Mouse (Mus musculus) cerebellum, adult 18-20 months (tissue): Measurements from ENCODE around the gene Hebp1.

Experiments used
- DNase-seq, 2 experiments: peaks; one replicate each; pipeline ENCODE4 v3.0.0; 2021

The Hebp1 gene

GRCm38 (mm10) chr6:135197921-135198532 is at the start of gene Hebp1, which contains the start of gene Fam234b:
Gene Hebp1 (minus strand): TSS chr6:135198022.
Gene Fam234b (plus strand): TSS chr6:135197977.
- DNase-seq, result peak; percentile 90 to 91

DNA sequence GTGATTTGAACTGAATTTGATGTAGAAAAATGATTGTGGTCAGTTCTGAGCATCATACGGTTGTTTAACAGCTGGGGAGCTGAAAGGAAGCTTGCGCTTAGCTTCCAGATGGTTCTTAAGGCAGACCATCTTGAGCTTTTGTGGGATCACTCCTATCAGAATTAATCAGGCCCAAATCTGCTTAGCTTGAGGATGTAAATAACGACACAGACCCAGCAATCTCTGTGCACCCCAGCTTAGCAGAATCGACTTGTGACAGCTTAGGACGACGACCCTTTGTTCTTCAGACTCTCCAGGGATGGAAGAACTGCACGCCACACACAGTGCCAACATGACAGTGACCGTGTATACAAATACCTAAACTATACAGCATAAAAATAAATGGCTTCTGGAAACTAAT is 47.8 kb upstream of the Hebp1 start:
- DNase-seq, result no peak

- DNase-seq, result no peak
Measured at GRCm38 (mm10) chr6:135240361-135240760, 42.5 kb upstream of the Hebp1 start.

- DNase-seq, result no peak
Measured at GRCm38 (mm10) chr6:135238211-135238610, 40.4 kb upstream of the Hebp1 start.

DNA sequence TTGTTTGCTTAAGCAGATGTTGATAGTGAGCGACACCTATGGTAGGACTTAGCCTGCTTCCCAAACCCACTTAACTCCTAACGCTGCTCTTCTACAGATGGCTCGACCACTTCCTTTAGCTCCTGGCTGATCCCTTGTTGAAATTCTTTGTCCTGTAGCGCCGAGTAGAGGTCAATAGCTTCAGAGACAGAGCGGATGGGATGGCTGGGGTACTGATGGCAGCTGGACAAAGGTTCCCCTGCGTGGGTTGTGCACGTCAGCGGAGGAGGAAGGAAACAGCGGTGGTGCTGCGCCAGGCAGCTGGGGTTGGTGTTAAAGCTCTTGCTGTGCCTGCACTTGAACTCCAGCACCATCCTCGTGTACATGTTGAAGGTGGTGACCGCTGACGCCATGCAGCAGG is 39.5 kb upstream of the Hebp1 start:
- no peak for DNase-seq

GRCm38 (mm10) chr6:135236576-135236975 is 38.8 kb upstream of the Hebp1 start:
- no peak for DNase-seq

DNA sequence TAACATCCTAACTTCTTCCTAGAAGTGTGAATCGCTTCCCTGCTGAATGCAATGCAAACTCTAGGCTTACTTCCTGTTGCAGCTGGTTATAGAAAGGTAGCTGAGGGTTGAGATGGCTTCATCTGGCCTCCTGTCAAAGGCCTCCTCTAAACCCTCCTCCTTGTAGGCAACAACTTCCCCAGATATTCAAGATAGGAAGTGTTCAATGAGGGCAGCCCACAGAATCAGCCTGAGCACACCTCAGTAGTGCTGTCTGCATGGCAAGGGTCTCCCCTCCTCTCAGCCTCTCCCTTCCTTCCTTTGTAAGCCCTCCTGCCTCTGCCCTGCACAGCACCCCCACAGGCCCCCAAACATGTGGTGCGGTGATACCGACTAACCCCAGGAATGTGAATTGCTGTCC is 37.9 kb upstream of the Hebp1 start:
- no peak for DNase-seq

- no peak for DNase-seq
Measured at GRCm38 (mm10) chr6:135232443-135233182, 34.8 kb upstream of the Hebp1 start.

DNA sequence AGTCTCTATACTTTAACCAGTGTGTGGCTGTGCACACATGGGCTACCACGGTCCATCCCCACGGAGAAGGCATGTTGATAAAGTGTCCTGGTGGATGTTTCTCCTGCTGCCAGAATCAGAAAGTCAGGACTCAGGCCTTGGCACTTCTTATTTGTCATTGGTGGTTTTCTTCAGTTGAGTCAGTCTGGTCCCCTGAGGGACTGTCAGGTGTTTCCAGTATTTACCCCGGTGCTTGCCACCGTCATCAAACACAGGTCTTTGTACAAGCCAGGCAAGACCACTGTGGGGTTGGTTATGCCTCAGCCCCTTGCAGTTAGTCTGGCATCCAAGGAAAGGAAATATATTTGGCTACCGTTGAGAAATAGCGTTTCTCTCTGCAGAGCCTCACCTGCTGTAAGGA is 32.8 kb upstream of the Hebp1 start:
- DNase-seq, result no peak

DNA sequence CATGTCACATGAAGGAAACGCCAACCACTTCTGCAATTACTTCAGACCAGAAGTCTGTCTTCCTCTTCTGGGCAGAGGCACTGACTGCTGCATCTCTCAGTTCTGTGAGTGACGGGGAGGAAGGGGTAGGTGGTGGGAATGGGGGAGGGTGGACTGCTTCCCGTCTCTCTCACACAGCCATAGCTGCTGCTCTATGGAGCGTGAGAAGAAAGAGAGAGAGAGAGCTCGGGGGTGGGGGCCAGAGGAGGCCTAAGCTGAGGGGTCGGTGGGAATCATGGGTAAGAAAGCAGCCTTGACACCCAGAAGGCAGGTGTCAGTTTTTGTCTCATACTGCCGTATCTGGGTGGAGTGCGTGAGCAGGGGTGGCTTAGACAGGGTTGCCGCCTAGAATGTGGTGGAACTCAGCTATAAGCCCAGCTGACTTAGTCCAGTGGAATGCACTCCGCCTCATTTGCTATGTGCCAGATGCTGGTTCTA is 30.7 kb upstream of the Hebp1 start:
- DNase-seq, result no peak

DNA sequence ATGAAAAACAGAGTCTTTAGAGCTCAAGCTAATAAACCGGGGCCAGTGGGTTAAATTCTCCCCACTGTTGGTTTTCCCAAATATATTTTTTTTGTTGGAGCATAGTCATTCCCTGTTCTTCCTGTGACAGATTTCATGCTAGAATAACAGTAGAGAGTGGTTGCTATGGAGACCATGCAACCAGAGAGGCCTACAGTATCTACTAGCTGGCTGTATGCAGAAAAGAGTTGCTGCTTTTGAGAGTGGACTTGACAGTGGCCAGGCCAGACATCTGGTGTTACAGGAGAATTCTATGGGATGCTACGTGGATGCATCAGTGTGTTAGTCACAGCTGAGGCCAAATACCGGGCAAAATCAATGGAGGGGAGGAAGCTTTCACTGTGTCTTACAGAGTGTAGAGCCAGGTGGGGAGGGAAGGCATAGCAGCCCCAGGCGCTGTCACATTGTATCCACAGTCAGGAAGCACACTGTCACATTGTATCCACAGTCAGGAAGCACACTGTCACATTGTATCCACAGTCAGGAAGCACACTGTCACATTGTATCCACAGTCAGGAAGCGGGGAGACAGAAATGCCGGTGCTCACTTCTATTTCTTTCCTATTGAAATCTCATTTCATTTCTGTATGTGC is 26.1 kb upstream of the Hebp1 start:
- DNase-seq, result no peak

DNA sequence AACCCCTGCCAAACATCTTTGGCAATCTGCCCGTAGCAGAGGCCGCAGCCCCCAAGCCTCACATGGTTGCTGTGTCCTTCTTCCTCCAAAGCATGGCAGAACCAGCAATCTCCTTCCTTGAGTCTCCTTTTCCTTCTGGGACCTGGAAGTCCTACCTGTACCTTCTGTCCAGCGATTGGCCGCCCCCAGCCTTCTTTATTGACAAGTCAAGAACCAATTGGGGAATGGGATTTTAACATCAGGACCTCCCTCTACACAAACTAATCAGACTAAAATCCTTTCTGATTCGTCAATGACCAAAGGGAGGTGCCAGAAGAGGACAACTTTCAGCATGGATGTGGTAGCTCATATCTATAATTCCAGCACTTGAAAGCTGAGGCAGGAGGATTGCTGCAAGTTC is 22.1 kb upstream of the Hebp1 start:
- DNase-seq, result no peak

- DNase-seq, result no peak
Measured at GRCm38 (mm10) chr6:135218330-135218729, 20.5 kb upstream of the Hebp1 start.

GRCm38 (mm10) chr6:135212666-135213065 is 14.8 kb upstream of the Hebp1 start:
- no peak for DNase-seq

DNA sequence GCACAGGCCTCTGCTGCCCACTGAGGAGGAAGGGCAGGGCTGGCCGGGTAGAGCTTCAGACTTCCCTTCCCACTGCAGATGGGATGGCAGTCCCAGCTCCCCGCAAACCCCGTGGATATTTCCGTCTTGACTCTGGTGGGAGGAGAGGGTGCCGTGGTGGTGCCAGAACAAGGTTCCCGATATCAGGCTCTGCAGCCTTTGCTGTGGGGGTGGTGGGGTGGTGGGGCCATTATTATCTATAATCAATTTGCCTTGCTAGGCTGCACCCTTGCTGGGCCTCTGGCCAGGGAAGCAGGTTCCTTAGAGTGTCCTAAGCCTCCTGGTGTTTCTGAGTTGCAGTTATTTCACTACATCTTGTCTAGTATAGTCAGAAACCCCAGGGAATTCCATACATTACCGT is 13.3 kb upstream of the Hebp1 start:
- DNase-seq, result no peak

GRCm38 (mm10) chr6:135206909-135207308 is 9.1 kb upstream of the Hebp1 start:
- DNase-seq, result no peak

DNA sequence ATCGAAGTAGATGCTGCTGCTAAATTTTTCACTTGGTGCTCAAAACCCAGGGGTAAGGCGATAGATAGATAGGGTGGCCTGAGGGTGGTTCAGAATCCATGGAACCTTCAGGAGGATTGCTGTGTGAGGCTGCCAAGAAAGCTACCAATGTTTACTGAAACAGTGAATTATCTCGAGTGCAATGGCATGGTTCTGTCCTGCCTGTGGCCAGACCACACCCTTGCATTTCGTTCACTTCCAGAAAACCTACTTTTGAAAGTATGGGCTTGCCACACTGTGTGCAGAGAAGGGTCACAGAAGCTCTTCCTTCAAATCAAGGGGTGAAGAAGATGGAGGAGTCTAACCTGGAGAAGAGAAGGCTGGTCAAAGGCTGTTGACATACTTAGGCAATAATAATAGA is 8.0 kb upstream of the Hebp1 start:
- no peak for DNase-seq

GRCm38 (mm10) chr6:135204869-135205268 is 7.0 kb upstream of the Hebp1 start:
- DNase-seq, result no peak

DNA sequence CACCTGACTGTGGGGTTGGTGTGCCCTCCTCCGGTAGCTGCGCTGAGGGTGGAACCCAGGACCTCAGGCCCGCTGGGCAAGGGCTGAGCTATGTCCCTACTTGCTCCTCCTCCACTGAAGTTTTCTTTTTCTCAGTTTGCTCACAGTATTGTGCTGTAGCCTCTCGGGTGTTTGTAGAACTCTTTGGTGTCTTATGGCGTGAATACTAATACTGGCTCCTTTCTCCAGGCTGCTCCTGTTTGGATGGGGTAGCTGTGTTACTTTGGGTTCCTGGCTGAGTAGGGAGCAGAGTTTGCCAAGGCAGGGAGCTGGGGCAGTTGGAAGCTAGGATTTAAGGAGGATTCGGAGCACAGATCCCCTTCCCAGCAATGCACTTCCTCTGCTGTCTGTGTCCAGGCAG is 5.9 kb upstream of the Hebp1 start:
- no peak for DNase-seq

- DNase-seq, result no peak
Measured at GRCm38 (mm10) chr6:135202668-135203067, 4.8 kb upstream of the Hebp1 start.

DNA sequence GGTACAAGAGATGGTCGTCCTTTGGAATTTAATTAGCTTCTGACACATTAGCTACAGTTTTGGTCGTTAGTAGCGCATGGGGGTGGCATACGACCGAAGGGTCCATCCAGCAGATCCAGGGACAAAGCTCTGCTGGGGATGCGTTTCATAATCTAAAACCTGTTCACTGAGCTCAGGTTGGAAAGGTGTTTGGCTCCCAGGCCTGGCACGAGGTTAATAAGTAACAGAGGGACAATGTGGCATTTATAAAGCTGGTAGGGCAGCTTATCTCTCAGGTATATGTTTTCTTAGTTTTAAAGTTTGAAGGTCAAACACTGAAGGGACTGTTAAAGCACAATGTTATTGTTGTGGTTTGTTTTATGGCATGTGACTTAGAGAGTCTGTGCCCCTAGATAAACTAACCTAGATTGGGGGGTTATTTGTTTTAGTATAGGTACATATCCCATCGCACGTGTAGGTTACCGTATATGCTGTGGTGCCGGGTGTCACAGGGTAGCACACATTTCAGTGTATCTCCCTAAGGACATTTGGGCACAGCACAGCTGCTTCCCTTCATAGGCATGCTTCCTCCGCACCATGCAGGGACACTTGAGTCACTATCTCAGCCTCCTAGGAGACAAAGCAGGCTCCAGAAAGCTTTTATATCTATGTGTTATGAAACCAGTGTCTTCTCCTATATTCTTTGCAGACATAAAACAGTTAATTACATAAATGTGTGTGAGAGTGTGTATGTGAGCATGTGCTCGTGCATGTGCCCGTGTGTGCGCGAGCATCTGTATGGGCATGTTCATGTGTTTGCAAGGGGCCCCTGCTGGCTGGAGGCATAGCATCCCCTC is 2.5 kb upstream of the Hebp1 start:
- DNase-seq, result no peak

DNA sequence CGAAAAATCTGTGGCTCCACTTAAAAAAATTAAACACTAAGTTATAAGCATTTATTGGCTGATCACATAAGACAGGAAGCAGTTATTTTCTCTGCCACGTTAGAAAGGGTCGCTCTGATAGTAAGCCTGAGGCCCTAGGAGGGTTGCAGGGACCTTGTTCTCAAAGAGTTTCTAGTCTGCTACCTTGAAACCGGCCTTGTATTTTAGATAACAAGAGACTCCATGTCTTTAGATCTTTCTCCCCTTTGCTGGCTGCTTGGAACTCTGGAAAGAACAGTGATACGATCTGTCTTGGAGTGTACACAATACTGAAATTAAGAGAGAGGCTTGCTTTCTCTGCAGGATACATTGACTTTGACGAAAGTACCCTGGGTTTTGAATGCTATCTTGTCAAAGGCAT is 904 bp upstream of the Hebp1 start:
- no peak for DNase-seq

- DNase-seq, result no peak
Measured at GRCm38 (mm10) chr6:135197446-135197845, 376 bp downstream of the Hebp1 start.
